Mouse (Mus musculus): ENCODE results near the gene Olfr148. TPM values are rescaled to one million over a fixed set of nuclear protein-coding genes. Genes with fewer than 3 reads are reported as not detected.

Olfr148 gene
- polyA plus RNA-seq, 1 experiment from 2014 or later, result not detected

DNA sequence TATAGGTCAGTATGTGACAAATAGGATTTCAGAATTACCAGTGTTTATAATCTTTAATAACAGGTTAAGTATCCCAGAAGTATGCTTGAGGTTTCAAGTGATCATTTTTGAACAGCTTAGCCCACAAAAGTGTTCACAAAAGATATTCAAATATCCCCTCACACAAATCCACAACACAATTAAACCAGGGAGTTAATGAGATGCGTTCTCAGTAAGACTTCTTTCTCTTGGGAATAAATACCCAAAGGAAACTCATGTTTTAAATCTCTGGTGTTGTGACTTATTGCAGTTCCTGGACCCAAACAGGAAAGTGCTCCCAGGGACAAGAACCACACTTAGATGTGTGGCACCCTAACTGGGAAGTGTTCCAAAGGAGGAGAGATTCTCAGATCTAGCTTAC is 10.6 kb downstream of the Olfr148 start, which contains the start of gene Olfr960:
Olfr960 (plus strand) TSS at position 301 of the 400 bp plus-strand sequence.
- H3K4me3 ChIP-seq (ENCODE audit: low read depth, low read length), result no peak within 1 kb of the TSS
- H3K27ac ChIP-seq (ENCODE audit: low read length), result no peak within 1 kb of the TSS
- ATAC-seq (ENCODE audit: insufficient number of reproducible peaks, insufficient read depth, low FRiP score, low read depth), result no peak
- no peak within 1 kb of the TSS for H3K4me2 ChIP-seq (replicated peaks; ENCODE audit: low read depth, low read length)
- 73% methylated on average over 1 of the region's 1 CpGs for WGBS
- no peaks in the 10 kb centered on the region for H3K9me3 ChIP-seq (ENCODE audit: control insufficient read depth, low read depth, low read length)
- H3K27me3 ChIP-seq (ENCODE audit: control insufficient read depth, insufficient read depth, low read length), result no peaks in the 10 kb centered on the region
- H3K9ac ChIP-seq (replicated peaks; ENCODE audit: low read depth, low read length), result no peak within 1 kb of the TSS
- H3K4me1 ChIP-seq (ENCODE audit: control insufficient read depth, insufficient read depth, low read length), result no peaks in the 10 kb centered on the region
- H3K36me3 ChIP-seq (ENCODE audit: control insufficient read depth, insufficient read depth, low read length), result no peaks in the 10 kb centered on the region

DNA sequence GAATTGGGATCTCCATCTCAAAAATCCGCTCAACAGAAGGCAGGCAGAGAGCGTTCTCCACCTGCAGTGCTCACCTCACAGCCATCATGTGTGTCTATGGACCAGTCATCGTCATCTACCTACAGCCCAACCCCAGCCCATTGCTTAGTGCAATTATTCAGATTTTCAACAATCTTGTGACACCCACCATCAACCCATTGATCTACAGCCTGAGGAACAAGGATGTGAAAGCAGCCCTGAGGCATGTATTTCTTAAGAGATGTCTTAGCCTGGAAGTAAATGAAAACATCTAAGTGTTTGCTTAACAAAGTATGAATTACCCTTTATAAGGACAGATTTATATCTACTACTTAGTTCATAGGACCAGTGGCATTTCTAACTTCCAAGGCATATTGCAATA is 13.3 kb downstream of the Olfr148 start:
- 89% methylated on average over 3 of the region's 3 CpGs for WGBS
- Histone ChIP-seq H3K9ac (replicated peaks; ENCODE audit: low read depth, low read length) (no peak overlapping the region), H3K4me3 (ENCODE audit: low read depth, low read length) (no peak overlapping the region), H3K4me2 (replicated peaks; ENCODE audit: low read depth, low read length) (no peak overlapping the region), H3K36me3 (ENCODE audit: control insufficient read depth, insufficient read depth, low read length) (no peaks in the 10 kb centered on the region), H3K9me3 (ENCODE audit: control insufficient read depth, low read depth, low read length) (no peaks in the 10 kb centered on the region), H3K27me3 (ENCODE audit: control insufficient read depth, insufficient read depth, low read length) (no peaks in the 10 kb centered on the region), H3K4me1 (ENCODE audit: control insufficient read depth, insufficient read depth, low read length) (no peaks in the 10 kb centered on the region), H3K27ac (ENCODE audit: low read length) (no peak overlapping the region)
- no peak for ATAC-seq (ENCODE audit: insufficient number of reproducible peaks, insufficient read depth, low FRiP score, low read depth)

GRCm38 (mm10) chr9:39624711-39625110 is 14.3 kb downstream of the Olfr148 start:
- Histone ChIP-seq H3K4me1 (ENCODE audit: control insufficient read depth, insufficient read depth, low read length) (no peaks in the 10 kb centered on the region), H3K4me2 (replicated peaks; ENCODE audit: low read depth, low read length) (no peak overlapping the region), H3K27ac (ENCODE audit: low read length) (no peak overlapping the region), H3K27me3 (ENCODE audit: control insufficient read depth, insufficient read depth, low read length) (no peaks in the 10 kb centered on the region), H3K9ac (replicated peaks; ENCODE audit: low read depth, low read length) (no peak overlapping the region), H3K4me3 (ENCODE audit: low read depth, low read length) (no peak overlapping the region), H3K9me3 (ENCODE audit: control insufficient read depth, low read depth, low read length) (no peaks in the 10 kb centered on the region), H3K36me3 (ENCODE audit: control insufficient read depth, insufficient read depth, low read length) (no peaks in the 10 kb centered on the region)
- 51% methylated on average over 2 of the region's 2 CpGs for WGBS
- no peak for ATAC-seq (ENCODE audit: insufficient number of reproducible peaks, insufficient read depth, low FRiP score, low read depth)

DNA sequence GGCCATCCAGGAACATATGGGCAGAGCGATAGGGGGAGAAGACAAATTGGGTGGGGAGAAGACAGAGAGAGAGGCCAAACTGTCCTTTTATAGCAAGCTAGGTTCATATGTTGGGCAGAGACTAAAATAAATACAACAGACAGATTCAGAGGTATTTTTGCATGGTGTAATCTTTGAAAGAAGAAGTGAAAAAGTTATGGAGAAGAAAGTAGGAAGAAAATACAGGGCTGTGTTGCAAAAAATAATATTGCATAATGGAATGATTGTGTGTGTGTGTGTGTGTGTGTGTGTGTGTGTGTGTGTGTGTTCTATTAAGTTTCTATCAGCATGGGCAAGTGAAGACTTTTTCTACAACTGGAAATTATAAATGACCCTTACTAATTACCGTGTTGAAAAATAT is 18.6 kb downstream of the Olfr148 start:
- Histone ChIP-seq H3K27me3 (ENCODE audit: control insufficient read depth, insufficient read depth, low read length) (no peaks in the 10 kb centered on the region), H3K9me3 (ENCODE audit: control insufficient read depth, low read depth, low read length) (no peaks in the 10 kb centered on the region), H3K4me1 (ENCODE audit: control insufficient read depth, insufficient read depth, low read length) (no peaks in the 10 kb centered on the region), H3K4me2 (replicated peaks; ENCODE audit: low read depth, low read length) (no peak overlapping the region), H3K4me3 (ENCODE audit: low read depth, low read length) (no peak overlapping the region), H3K36me3 (ENCODE audit: control insufficient read depth, insufficient read depth, low read length) (no peaks in the 10 kb centered on the region), H3K9ac (replicated peaks; ENCODE audit: low read depth, low read length) (no peak overlapping the region), H3K27ac (ENCODE audit: low read length) (no peak overlapping the region)
- WGBS, result 82% methylated on average over 2 of the region's 2 CpGs
- no peak for ATAC-seq (ENCODE audit: insufficient number of reproducible peaks, insufficient read depth, low FRiP score, low read depth)

DNA sequence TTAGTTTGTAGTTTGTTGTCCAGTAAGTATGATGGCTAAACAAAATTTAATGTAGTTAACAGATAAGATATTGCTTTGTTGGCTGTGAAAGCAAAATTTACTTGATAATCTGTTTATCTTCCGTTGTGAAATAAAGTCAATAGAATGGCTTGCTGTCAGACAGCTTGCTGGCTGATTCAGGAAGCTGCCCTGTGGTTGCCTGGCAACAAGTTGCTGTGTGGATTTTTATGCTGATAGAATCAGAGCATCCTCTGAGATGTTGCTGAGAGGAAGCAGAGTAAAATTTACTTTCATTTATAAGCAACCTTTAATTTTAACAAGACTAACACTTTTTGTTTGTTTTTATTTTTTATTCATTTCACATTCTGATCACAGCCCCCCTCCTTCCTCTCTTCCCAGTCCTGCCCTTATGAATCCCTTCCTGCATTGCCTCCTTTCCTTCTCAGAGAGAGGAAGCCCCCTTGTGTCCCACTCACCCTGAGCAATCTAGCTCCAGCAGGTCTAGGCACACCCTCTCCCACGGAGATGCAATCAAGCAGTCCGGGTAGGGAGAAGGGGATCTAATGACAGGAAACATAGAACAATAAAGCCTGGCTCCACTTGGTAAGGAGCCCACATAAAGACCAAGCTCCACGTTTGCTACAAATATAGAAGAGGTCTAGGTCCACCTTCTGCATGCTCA is 23.6 kb downstream of the Olfr148 start:
- H3K36me3 ChIP-seq (ENCODE audit: control insufficient read depth, insufficient read depth, low read length), result no peaks in the 10 kb centered on the region
- H3K27me3 ChIP-seq (ENCODE audit: control insufficient read depth, insufficient read depth, low read length), result no peaks in the 10 kb centered on the region
- H3K4me3 ChIP-seq (ENCODE audit: low read depth, low read length), result no peak overlapping the region
- ATAC-seq (ENCODE audit: insufficient number of reproducible peaks, insufficient read depth, low FRiP score, low read depth), result no peak
- no peak overlapping the region for H3K27ac ChIP-seq (ENCODE audit: low read length)
- H3K4me1 ChIP-seq (ENCODE audit: control insufficient read depth, insufficient read depth, low read length), result no peaks in the 10 kb centered on the region
- no peak overlapping the region for H3K9ac ChIP-seq (replicated peaks; ENCODE audit: low read depth, low read length)
- 30% methylated on average over 4 of the region's 4 CpGs for whole genome bisulfite sequencing
- H3K9me3 ChIP-seq (ENCODE audit: control insufficient read depth, low read depth, low read length), result no peaks in the 10 kb centered on the region
- no peak overlapping the region for H3K4me2 ChIP-seq (replicated peaks; ENCODE audit: low read depth, low read length)

GRCm38 (mm10) chr9:39644785-39645184 is 34.3 kb downstream of the Olfr148 start, which contains the start of gene Olfr961:
TSS of gene Olfr961 (plus strand) at chr9:39645085.
- H3K4me2 ChIP-seq (replicated peaks; ENCODE audit: low read depth, low read length), result no peak within 1 kb of the TSS
- ATAC-seq (ENCODE audit: insufficient number of reproducible peaks, insufficient read depth, low FRiP score, low read depth), result no peak
- no peaks in the 10 kb centered on the region for H3K4me1 ChIP-seq (ENCODE audit: control insufficient read depth, insufficient read depth, low read length)
- no peak within 1 kb of the TSS for H3K27ac ChIP-seq (ENCODE audit: low read length)
- H3K4me3 ChIP-seq (ENCODE audit: low read depth, low read length), result no peak within 1 kb of the TSS
- H3K27me3 ChIP-seq (ENCODE audit: control insufficient read depth, insufficient read depth, low read length), result no peaks in the 10 kb centered on the region
- no peaks in the 10 kb centered on the region for H3K36me3 ChIP-seq (ENCODE audit: control insufficient read depth, insufficient read depth, low read length)
- no peak within 1 kb of the TSS for H3K9ac ChIP-seq (replicated peaks; ENCODE audit: low read depth, low read length)
- H3K9me3 ChIP-seq (ENCODE audit: control insufficient read depth, low read depth, low read length), result no peaks in the 10 kb centered on the region

GRCm38 (mm10) chr9:39647382-39647781 is 36.9 kb downstream of the Olfr148 start:
- Histone ChIP-seq H3K4me3 (ENCODE audit: low read depth, low read length) (no peak overlapping the region), H3K27ac (ENCODE audit: low read length) (no peak overlapping the region), H3K4me2 (replicated peaks; ENCODE audit: low read depth, low read length) (no peak overlapping the region), H3K36me3 (ENCODE audit: control insufficient read depth, insufficient read depth, low read length) (no peaks in the 10 kb centered on the region), H3K27me3 (ENCODE audit: control insufficient read depth, insufficient read depth, low read length) (no peaks in the 10 kb centered on the region), H3K4me1 (ENCODE audit: control insufficient read depth, insufficient read depth, low read length) (no peaks in the 10 kb centered on the region), H3K9me3 (ENCODE audit: control insufficient read depth, low read depth, low read length) (no peaks in the 10 kb centered on the region), H3K9ac (replicated peaks; ENCODE audit: low read depth, low read length) (no peak overlapping the region)
- no peak for ATAC-seq (ENCODE audit: insufficient number of reproducible peaks, insufficient read depth, low FRiP score, low read depth)
- 89% methylated on average over 4 of the region's 4 CpGs for WGBS

- no peak for ATAC-seq (ENCODE audit: insufficient number of reproducible peaks, insufficient read depth, low FRiP score, low read depth)
- no peaks in the 10 kb centered on the region for H3K36me3 ChIP-seq (ENCODE audit: control insufficient read depth, insufficient read depth, low read length)
- no peaks in the 10 kb centered on the region for H3K9me3 ChIP-seq (ENCODE audit: control insufficient read depth, low read depth, low read length)
- no peak overlapping the region for H3K27ac ChIP-seq (ENCODE audit: low read length)
- WGBS, result 71% methylated on average over 6 of the region's 6 CpGs
- no peak overlapping the region for H3K9ac ChIP-seq (replicated peaks; ENCODE audit: low read depth, low read length)
- no peaks in the 10 kb centered on the region for H3K27me3 ChIP-seq (ENCODE audit: control insufficient read depth, insufficient read depth, low read length)
- H3K4me2 ChIP-seq (replicated peaks; ENCODE audit: low read depth, low read length), result no peak overlapping the region
- H3K4me3 ChIP-seq (ENCODE audit: low read depth, low read length), result no peak overlapping the region
- no peaks in the 10 kb centered on the region for H3K4me1 ChIP-seq (ENCODE audit: control insufficient read depth, insufficient read depth, low read length)
Measured at GRCm38 (mm10) chr9:39654756-39655396, 44.4 kb downstream of the Olfr148 start.
